Mouse (Mus musculus) Muller cell, postnatal 12 days (primary cell): ENCODE results near the gene Adra1d.
A peak's percentile ranks its signal among the peaks of the same experiment; 100 is the strongest.

Source experiments
- DNase-seq: peaks from one replicate; pipeline ENCODE4 v3.0.0-alpha.2; 2015; ENCODE audit errors: inconsistent ontology term

The Adra1d gene

GRCm38 (mm10) chr2:131561891-131562585, at the start of gene Adra1d:
Adra1d (minus strand) TSS chr2:131562283.
- peak; percentile 85 for DNase-seq

DNA sequence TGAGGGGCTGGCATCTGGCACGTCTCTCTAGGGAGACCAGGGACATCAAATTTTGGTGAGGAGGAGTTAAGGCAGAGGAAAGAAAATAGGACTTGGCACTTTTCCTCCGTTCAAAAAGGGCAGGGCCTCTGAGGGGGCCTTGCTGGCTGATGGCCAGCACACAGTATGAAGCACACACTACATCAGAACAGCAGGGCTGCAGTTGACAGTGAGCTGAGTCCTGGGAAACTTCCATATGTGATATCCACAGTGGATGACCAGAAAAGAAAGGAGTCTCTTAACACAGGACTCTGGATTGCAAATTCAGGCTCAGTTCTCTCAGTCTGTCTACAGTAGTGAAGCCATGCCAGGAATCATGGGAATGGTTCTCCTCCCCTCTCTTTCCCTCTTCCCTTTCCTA, 39.8 kb upstream of the Adra1d start:
- DNase-seq, result no peak

DNA sequence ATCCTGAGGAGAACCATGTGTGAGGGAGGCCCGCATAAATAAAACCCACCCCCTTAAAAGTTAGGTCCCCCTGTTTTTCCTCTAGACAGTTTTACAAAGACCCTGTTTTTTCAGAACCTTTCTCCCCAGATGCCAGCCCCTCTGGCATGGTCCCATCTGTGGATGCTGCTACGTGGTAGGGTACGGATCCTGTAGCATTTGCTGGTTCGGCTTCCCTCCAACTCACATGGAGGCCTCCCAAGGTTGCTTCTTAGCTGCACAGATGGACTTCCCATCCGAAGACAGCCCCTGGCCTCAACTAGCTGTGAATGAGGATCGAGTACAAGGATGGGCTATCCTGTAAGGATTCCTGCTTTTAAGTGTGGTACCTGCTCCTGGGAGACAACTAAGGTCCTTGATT, 32.8 kb upstream of the Adra1d start:
- DNase-seq, result no peak

DNA sequence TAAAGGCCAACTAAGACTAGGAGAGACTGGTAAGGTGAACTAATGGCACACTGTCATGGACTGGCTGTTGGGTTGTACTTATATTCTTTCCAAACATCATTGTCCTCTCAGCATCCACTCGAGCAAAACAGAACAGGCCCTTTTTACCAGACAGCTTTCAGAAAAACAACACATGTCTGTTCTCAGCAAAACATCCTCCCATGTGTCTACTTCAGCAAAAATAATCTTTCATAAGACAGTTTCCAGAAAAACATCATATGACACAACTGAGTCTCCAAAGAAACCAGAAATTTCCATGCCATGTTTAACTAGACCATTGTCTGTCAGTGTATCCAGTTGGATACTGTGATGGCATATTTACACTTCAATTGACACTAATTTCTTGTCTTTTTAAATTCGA, 25.4 kb upstream of the Adra1d start:
- no peak for DNase-seq

- no peak for DNase-seq
Observed at GRCm38 (mm10) chr2:131581506-131581905, 19.4 kb upstream of the Adra1d start.

DNA sequence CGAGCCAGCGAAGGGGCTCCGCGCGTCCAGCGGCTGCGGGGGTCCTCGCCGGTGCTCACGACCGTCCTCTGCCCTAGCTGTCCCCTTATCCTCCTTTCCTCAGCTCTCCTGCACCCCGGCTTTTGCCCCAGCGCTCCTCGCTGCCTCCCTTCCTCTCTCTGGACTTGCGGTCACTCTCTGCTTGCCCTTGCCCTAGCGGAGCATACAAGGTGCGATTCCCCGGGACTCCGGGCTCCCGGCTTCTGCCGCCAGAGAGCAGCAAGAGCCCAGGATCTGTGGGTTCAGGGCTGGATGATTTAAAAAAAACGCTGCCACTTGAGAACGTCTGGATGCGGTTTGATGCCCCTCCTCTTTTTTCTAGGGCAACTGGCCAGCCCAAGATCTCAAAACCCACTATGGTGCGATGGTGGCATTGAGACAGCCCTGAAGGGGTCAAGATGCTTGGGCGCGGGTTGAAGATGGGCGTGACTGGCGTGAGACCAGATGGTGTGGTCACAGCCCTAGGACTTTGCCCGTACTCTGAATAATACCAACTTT, 571 bp upstream of the Adra1d start:
- DNase-seq, result peak; percentile 97

DNA sequence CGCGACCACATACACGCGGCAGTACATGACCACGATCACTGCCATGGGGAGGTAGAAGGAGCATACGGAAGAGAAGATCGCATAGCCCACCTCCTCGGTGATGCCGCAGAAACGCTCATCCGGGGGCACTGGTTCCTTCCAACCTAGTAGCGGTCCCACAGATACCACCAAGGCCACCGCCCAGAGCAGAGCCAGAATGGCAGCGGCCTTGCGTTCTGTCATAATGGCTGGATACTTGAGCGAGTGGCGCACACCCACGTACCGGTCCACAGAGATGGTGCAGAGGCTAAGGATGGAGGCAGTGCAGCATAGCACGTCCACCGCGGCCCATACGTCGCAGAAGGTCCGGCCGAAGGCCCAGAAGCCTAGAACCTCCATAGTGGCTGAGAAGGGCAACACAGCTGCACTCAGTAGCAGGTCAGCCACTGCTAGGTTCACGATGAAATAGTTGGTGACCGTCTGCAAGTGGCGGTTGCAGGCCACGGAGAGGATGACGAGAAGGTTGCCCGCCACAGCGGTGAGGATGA, 676 bp downstream of the Adra1d start:
- DNase-seq, result peak; percentile 47

- DNase-seq, result peak; percentile 30
Observed at GRCm38 (mm10) chr2:131560205-131560919, 1.7 kb downstream of the Adra1d start.

GRCm38 (mm10) chr2:131557896-131558295, 4.2 kb downstream of the Adra1d start:
- peak; percentile 32 for DNase-seq

- DNase-seq, result no peak
Observed at GRCm38 (mm10) chr2:131552736-131553400, 9.2 kb downstream of the Adra1d start.

DNA sequence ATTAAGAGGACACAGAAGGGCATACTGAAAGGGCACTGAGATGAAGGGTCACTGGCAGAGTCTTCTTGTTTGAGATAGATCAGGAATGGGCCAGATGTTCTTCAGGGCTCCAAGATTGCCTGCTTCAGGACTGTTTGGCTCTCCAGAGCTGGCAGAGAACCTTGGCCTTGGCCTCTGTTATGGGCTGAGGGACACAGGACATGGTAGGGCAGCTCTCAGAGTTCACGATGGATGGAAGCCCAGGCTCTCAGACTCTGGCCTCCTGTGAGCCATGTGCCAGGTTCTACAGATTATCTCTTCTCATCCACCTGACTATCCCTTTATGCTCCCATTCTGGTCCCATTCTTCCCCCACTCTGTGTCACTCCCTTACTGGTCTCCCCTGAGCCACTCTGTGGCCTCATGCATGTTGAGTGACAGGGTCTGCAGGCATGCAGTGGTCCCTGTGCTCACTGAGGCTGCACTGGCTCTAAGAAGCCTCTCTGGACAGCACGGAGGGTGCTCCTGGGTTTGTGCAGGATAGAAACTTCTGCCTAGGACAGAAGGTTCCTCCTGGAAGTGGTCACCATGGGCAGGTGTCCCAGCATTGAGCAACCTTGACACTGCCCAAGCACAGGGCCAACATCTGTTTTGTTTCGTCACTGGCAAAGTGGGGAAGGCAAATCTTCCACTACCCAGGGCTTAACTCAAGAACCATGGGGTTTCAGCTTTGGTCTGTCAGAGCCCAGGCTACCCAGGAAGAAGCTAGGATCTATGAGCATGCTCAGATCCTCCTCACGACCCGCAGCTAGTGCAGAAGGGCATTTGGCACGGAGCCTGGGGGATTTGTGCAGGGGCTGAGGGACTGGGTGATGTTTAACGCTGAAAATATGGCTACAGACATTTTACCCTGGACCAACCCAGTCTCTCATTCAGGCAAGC, 10.1 kb downstream of the Adra1d start:
- DNase-seq, result no peak

DNA sequence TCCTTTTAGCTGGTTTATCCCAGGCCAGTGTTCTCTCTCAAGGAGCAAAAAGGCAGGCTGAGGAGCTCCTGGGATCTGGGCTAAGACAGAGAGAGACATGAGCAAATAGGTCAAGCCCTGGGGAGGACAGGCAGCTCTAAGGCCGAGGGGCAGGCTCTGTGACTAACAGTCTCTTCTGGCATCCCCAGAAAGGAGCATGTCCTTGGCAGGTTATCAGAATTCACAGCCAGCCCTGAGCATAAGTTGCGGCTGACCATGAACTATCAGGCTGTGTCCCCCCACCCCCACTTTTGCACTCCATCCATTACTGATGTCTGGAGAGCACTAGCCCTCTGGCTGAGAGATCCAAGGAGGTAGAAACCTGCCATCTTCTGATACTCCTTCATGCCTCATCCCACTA, 11.2 kb downstream of the Adra1d start:
- peak; percentile 86 for DNase-seq

- DNase-seq, result no peak
Observed at GRCm38 (mm10) chr2:131550474-131550873, 11.6 kb downstream of the Adra1d start.

DNA sequence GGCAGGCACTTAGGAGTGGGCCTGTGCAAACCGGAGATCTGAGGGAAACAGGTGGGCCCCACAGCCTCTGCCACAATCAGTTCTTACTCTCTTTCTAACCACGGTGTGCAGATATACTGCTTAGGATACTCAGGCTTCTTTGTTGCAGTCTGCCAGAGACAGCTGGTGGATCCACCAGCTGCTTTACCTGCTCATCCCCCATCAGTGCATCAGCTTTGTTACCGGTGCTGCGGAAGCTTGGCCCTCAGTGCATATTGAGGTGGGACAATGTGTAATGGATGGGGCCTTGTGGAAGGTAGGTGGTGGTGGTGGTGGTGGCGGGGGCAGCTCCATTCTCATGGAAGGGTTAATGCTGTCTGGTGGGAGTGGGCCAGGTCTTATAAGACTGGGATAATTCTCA, 13.0 kb downstream of the Adra1d start:
- DNase-seq, result no peak

DNA sequence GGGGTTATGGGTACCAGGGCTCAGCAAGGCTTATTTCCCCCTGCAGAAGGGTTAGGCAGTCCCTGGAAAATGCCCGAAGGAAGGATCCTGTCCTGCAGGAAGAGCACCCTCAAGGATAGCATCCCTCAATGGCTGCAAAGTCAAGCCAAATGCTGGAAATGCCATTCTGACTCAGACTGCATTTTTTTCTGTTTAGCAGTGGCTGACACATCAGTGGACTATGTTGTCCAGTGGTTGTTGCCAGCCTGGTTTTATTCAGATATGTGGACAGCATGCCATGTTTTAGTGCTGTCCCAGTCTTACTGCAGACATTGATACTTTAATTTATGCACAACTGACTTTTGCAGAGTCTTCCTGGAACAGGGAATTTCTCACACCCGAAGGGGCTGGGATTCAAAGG, 13.8 kb downstream of the Adra1d start:
- peak; percentile 86 for DNase-seq

GRCm38 (mm10) chr2:131546745-131547408, 15.2 kb downstream of the Adra1d start:
- no peak for DNase-seq

DNA sequence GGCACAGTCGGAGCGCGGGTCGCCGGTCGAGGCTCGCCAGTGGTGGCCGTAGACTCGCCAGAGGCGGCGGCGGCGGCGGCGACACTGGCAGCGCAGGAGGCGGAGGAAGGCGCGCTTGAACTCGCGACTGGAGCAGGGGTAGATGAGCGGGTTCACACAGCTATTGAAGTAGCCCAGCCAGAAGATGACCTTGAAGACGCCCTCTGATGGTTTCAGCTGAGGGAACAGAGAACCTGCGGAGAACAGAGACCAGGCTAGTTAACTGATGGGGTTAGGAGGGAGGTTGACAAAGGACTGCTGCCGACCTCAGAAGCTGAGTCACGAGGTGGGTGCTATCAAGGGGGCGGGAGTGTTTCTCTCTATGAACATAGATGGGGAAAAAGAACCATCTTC, 15.8 kb downstream of the Adra1d start:
- DNase-seq, result no peak

- peak; percentile 74 for DNase-seq
Observed at GRCm38 (mm10) chr2:131545386-131546307, 16.4 kb downstream of the Adra1d start.

DNA sequence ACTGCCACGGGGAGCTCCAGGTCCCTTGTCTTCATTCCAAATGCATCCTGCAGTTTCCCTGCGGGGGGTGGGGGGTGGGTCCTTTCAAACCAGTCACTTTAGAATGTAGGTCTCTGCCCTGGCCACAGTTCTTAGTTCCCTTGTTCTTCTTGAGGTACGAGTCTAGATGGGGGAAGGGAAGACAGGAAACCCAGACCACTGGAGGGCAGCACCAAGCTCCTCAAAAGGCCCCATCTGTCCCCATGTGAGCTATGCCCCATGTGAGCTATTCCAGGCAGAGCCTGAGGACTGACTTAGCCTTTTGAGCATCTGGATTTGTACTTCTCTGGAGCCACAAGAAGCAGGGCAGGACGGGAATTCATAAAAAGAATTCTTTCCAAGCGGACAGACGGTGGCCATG, 19.6 kb downstream of the Adra1d start:
- DNase-seq, result no peak

- peak; percentile 60 for DNase-seq
Observed at GRCm38 (mm10) chr2:131541686-131542085, 20.4 kb downstream of the Adra1d start.
